Mouse (Mus musculus): ENCODE data around the gene Hoxa3.

Hoxa3 gene

GRCm38 (mm10) chr6:52247766-52248637, 34.9 kb upstream of the Hoxa3 start:
- in situ Hi-C loops (cut with MboI, MseI): no loop called here

GRCm38 (mm10) chr6:52246916-52247315, 33.8 kb upstream of the Hoxa3 start:
- in situ Hi-C loops (cut with MboI, MseI): no loop called here

- in situ Hi-C loops (cut with MboI, MseI): no loop called here
Observed at GRCm38 (mm10) chr6:52246403-52246803, 33.3 kb upstream of the Hoxa3 start.

- in situ Hi-C loops (cut with MboI, MseI): no loop called here
Observed at GRCm38 (mm10) chr6:52245757-52246142, 32.6 kb upstream of the Hoxa3 start, which contains the start of gene Hoxa11. TSS of gene Hoxa11 (minus strand) at chr6:52245810.

- in situ Hi-C loops (cut with MboI, MseI): no loop called here
Observed at GRCm38 (mm10) chr6:52245040-52245756, 32.1 kb upstream of the Hoxa3 start.

- in situ Hi-C loops (cut with MboI, MseI): loop anchor here in 1 of 2 experiments (5.0 kb wide), 1 partner anchor 68 kb away; the partner anchor contains the start of gene Evx1
Observed at GRCm38 (mm10) chr6:52244471-52245039, 31.4 kb upstream of the Hoxa3 start.

- in situ Hi-C loops (cut with MboI, MseI): loop anchor here in 1 of 2 experiments (5.0 kb wide), 1 partner anchor 69 kb away; the partner anchor contains the start of gene Evx1
Observed at GRCm38 (mm10) chr6:52243681-52244121, 30.6 kb upstream of the Hoxa3 start.

GRCm38 (mm10) chr6:52242801-52243332, 29.7 kb upstream of the Hoxa3 start:
- in situ Hi-C loops (cut with MboI, MseI): loop anchor here in 1 of 2 experiments (5.0 kb wide), 1 partner anchor 69 kb away; the partner anchor contains the start of gene Evx1

- in situ Hi-C loops (cut with MboI, MseI): loop anchor here in 1 of 2 experiments (5.0 kb wide), 1 partner anchor 71 kb away; the partner anchor contains the start of gene Evx1
Observed at GRCm38 (mm10) chr6:52241001-52241621, 28.0 kb upstream of the Hoxa3 start.

GRCm38 (mm10) chr6:52240389-52241000, 27.4 kb upstream of the Hoxa3 start, which contains the start of gene Hoxa10:
TSS of gene Hoxa10 (minus strand) at chr6:52240854.
- in situ Hi-C loops (cut with MboI, MseI): loop anchor here in 1 of 2 experiments (5.0 kb wide), 1 partner anchor 72 kb away; the partner anchor contains the start of gene Evx1

- in situ Hi-C loops (cut with MboI, MseI): loop anchor here in 1 of 2 experiments (5.0 kb wide), 1 partner anchor 72 kb away; the partner anchor contains the start of gene Evx1
Observed at GRCm38 (mm10) chr6:52239625-52240388, 26.7 kb upstream of the Hoxa3 start.

GRCm38 (mm10) chr6:52238976-52239375, 25.8 kb upstream of the Hoxa3 start:
- in situ Hi-C loops (cut with MboI, MseI): no loop called here

- in situ Hi-C loops (cut with MboI, MseI): no loop called here
Observed at GRCm38 (mm10) chr6:52238155-52238545, 25.0 kb upstream of the Hoxa3 start.

- in situ Hi-C loops (cut with MboI, MseI): no loop called here
Observed at GRCm38 (mm10) chr6:52237346-52238154, 24.4 kb upstream of the Hoxa3 start.

GRCm38 (mm10) chr6:52236806-52237205, 23.7 kb upstream of the Hoxa3 start:
- in situ Hi-C loops (cut with MboI, MseI): no loop called here

- in situ Hi-C loops (cut with MboI, MseI): no loop called here
Observed at GRCm38 (mm10) chr6:52235866-52236265, 22.7 kb upstream of the Hoxa3 start.

- in situ Hi-C loops (cut with MboI, MseI): no loop called here
Observed at GRCm38 (mm10) chr6:52235267-52235666, 22.1 kb upstream of the Hoxa3 start.

GRCm38 (mm10) chr6:52234428-52235140, 21.4 kb upstream of the Hoxa3 start:
- in situ Hi-C loops (cut with MboI, MseI): no loop called here

Measured in T-helper 17 cell (primary cell).